8 mouse cellular contexts compared by ENCODE assay signal in genomic region chr8:118849515-118849914, GRCm38 (mm10).
DNase-seq lines count a peak whose midpoint lies in the region; ATAC-seq lines count a peak whose summit lies in the region.
"Had no signal": no experiment of that assay in that cellular context is flagged by ENCODE, and none has a peak within 500 bp of the region (broad histone marks: within the 10 kb centered on the region; RNA-seq: fewer than 3 reads in every experiment).

No protein-coding gene starts in this region.

- H3K27me3 ChIP-seq in kidney, embryonic 15.5 days = peaks cover 9% of the 10 kb centered on the region; the same call in 1 of the 2 replicates

- H3K4me3 ChIP-seq in kidney, embryonic 15.5 days (replicated peaks) = no peak overlapping the region
- H3K4me3 ChIP-seq: forebrain, embryonic 10.5 days had no signal

- ATAC-seq in kidney, embryonic 15.5 days (replicated peaks; ENCODE audit: low FRiP score) = no peak
- peak; percentile 26; the same call in 1 of the 2 replicates for ATAC-seq in cerebellum, adult (ENCODE audit: insufficient number of reproducible peaks, low FRiP score, low TSS enrichment)

- no peaks in the 10 kb centered on the region for H3K9me3 ChIP-seq in kidney, embryonic 15.5 days (replicated peaks)
- H3K9me3 ChIP-seq: forebrain, embryonic 10.5 days had no signal

- peak; percentile 73 for DNase-seq in kidney, adult 18-20 months
- DNase-seq in cerebellum, adult 9-11 months = peak; percentile 28
- DNase-seq in layer of hippocampus, postnatal 36 days = peak; percentile 37 to 40
- no peak for DNase-seq in lung, postnatal 10 days
- no peak for DNase-seq in urinary bladder, postnatal 10 days (ENCODE audit: low spot score)

- no peak overlapping the region for H3K9ac ChIP-seq in kidney, embryonic 15.5 days

- no peak overlapping the region for H3K27ac ChIP-seq in kidney, embryonic 15.5 days
- H3K27ac ChIP-seq: forebrain, embryonic 10.5 days had no signal

- no peaks in the 10 kb centered on the region for H3K4me1 ChIP-seq in kidney, embryonic 15.5 days

- no peaks in the 10 kb centered on the region for H3K36me3 ChIP-seq in kidney, embryonic 15.5 days
- H3K36me3 ChIP-seq: forebrain, embryonic 10.5 days had no signal

- WGBS in kidney, embryonic 15.5 days = 92% methylated on average over 3 of the region's 3 CpGs

- no peak overlapping the region for H3K4me2 ChIP-seq in kidney, embryonic 15.5 days

Comparison
In these comparisons a context has a peak if more than half of its experiments do, and no peak if none do; other contexts are left out.
1. DNase-seq: peak in kidney, adult 18-20 months (single experiment), cerebellum, adult 9-11 months (single experiment) and layer of hippocampus, postnatal 36 days (2 of 2); none in lung, postnatal 10 days (single experiment) and urinary bladder, postnatal 10 days (single experiment).